Mouse (Mus musculus): ENCODE data around the gene Tnpo1.

DNA sequence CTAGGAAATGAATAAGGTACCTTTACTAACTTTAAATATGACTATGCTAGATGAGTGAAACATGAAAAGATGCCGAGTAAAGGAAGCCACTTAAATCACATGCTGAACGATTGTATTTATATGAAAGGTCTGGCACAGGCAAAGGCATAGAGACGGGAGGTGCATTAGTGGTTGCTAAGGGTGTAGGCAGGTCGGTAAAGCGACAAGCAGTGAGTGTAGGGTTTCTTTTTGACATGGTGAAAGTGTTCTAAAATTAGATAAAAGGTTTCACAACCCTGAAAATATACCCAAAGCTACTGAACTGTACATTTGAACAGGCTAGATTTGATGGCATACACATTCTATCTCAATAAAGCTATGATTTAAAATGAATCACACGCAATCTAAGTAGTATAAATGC is 10.9 kb upstream of the Tnpo1 start:
- no peak for TF ChIP-seq CTCF (IDR thresholded peaks at IDR 0.05)
- no peak for TF ChIP-seq EP300 (IDR thresholded peaks at IDR 0.05)

All from lung, postnatal 0 days (tissue).